Mouse (Mus musculus): Measurements from ENCODE around the gene Olfr550. TPM values are rescaled to one million over a fixed set of nuclear protein-coding genes. Genes with fewer than 3 reads are reported as not detected.
"Not testable (repeated sequence)": the region's sequence is repeated elsewhere in the genome, so short reads cannot be mapped to it uniquely, and the experiment has no call there.

Olfr550 gene
- polyA plus RNA-seq, 1 experiment, result not detected

- H3K27me3 ChIP-seq (ENCODE audit: control insufficient read depth, insufficient read depth, low read length, poor library complexity, severe bottlenecking), result no peaks in the 10 kb centered on the region
- no peak within 1 kb of the TSS for H3K27ac ChIP-seq (ENCODE audit: insufficient read depth, low read length)
- H3K36me3 ChIP-seq (ENCODE audit: control insufficient read depth, insufficient read depth, low read length, poor library complexity, severe bottlenecking), result no peaks in the 10 kb centered on the region
Observed at GRCm38 (mm10) chr7:102597378-102598031, 26.3 kb downstream of the Olfr550 start, which contains the start of gene Olfr552. Gene Olfr552 (plus strand): TSS chr7:102597770.

GRCm38 (mm10) chr7:102618118-102618517 is 46.9 kb downstream of the Olfr550 start, which contains the start of gene Olfr553:
Gene Olfr553 (minus strand): TSS chr7:102618218.
- Histone ChIP-seq H3K4me1 (ENCODE audit: control insufficient read depth, insufficient read depth, low read length) (no peaks in the 10 kb centered on the region), H3K36me3 (ENCODE audit: control insufficient read depth, insufficient read depth, low read length, poor library complexity, severe bottlenecking) (no peaks in the 10 kb centered on the region), H3K27ac (ENCODE audit: insufficient read depth, low read length) (no peak within 1 kb of the TSS), H3K4me3 (ENCODE audit: low read depth, low read length) (no peak within 1 kb of the TSS), H3K27me3 (ENCODE audit: control insufficient read depth, insufficient read depth, low read length, poor library complexity, severe bottlenecking) (no peaks in the 10 kb centered on the region), H3K9me3 (replicated peaks; ENCODE audit: control insufficient read depth, insufficient read depth, low read length, poor library complexity, severe bottlenecking) (0 out of 2 replicates have a peak, but pooled peaks cover 2% of the 10 kb centered on the region), H3K9ac (ENCODE audit: low read depth, poor library complexity, severe bottlenecking) (no peak within 1 kb of the TSS)
- TF ChIP-seq POLR2A (IDR thresholded peaks at IDR 0.05; ENCODE audit: insufficient read depth, low read length), result no peak
- no peak for TF ChIP-seq CTCF (IDR thresholded peaks at IDR 0.05; ENCODE audit: low read depth, low read length)
- TF ChIP-seq EP300 (IDR thresholded peaks at IDR 0.05; ENCODE audit: insufficient read depth, low read depth, low read length), result no peak

More at GRCm38 (mm10) chr7:102597378-102598031, 26.3 kb downstream of the Olfr550 start, which contains the start of gene Olfr552:
- TF ChIP-seq POLR2A (IDR thresholded peaks at IDR 0.05; ENCODE audit: insufficient read depth, low read length), result no peak
- no peak for TF ChIP-seq CTCF (IDR thresholded peaks at IDR 0.05; ENCODE audit: low read depth, low read length)
- TF ChIP-seq EP300 (IDR thresholded peaks at IDR 0.05; ENCODE audit: insufficient read depth, low read depth, low read length), result no peak
- no peak within 1 kb of the TSS for H3K9ac ChIP-seq (ENCODE audit: low read depth, poor library complexity, severe bottlenecking)
- H3K4me1 ChIP-seq (ENCODE audit: control insufficient read depth, insufficient read depth, low read length), result no peaks in the 10 kb centered on the region
- no peaks in the 10 kb centered on the region for H3K9me3 ChIP-seq (replicated peaks; ENCODE audit: control insufficient read depth, insufficient read depth, low read length, poor library complexity, severe bottlenecking)
- no peak within 1 kb of the TSS for H3K4me3 ChIP-seq (ENCODE audit: low read depth, low read length)

DNA sequence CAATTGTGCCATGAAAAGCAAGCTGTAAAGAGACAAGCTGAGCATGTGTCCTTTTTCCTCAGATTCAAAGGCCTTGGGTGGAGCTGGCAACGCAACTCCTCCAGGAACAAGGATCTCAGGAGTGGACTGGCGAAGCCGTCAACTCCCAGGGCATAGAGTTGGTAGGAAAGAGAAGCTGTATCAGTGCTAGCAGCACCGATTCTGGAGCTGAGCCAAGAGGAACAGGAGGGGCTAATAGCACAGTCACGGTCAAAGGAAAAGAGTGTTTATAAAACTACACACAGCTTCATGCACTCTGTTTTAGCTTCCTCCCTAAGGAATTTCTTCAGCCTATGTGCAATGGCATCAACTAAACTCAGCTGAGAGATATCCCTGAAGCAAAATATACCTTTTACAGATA is 48.4 kb downstream of the Olfr550 start:
- Histone ChIP-seq H3K9ac (ENCODE audit: low read depth, poor library complexity, severe bottlenecking) (no peak overlapping the region), H3K4me1 (ENCODE audit: control insufficient read depth, insufficient read depth, low read length) (no peaks in the 10 kb centered on the region), H3K9me3 (replicated peaks; ENCODE audit: control insufficient read depth, insufficient read depth, low read length, poor library complexity, severe bottlenecking) (0 out of 2 replicates have a peak, but pooled peaks cover 2% of the 10 kb centered on the region), H3K4me3 (ENCODE audit: low read depth, low read length) (no peak overlapping the region), H3K27me3 (ENCODE audit: control insufficient read depth, insufficient read depth, low read length, poor library complexity, severe bottlenecking) (no peaks in the 10 kb centered on the region), H3K27ac (ENCODE audit: insufficient read depth, low read length) (no peak overlapping the region), H3K36me3 (ENCODE audit: control insufficient read depth, insufficient read depth, low read length, poor library complexity, severe bottlenecking) (no peaks in the 10 kb centered on the region)
- TF ChIP-seq EP300 (IDR thresholded peaks at IDR 0.05; ENCODE audit: insufficient read depth, low read depth, low read length), result no peak
- no peak for TF ChIP-seq POLR2A (IDR thresholded peaks at IDR 0.05; ENCODE audit: insufficient read depth, low read length)
- no peak for TF ChIP-seq CTCF (IDR thresholded peaks at IDR 0.05; ENCODE audit: low read depth, low read length)

GRCm38 (mm10) chr7:102620368-102620767 is 49.1 kb downstream of the Olfr550 start:
- not testable (repeated sequence) for H3K27me3 ChIP-seq (ENCODE audit: control insufficient read depth, insufficient read depth, low read length, poor library complexity, severe bottlenecking); H3K36me3 ChIP-seq (ENCODE audit: control insufficient read depth, insufficient read depth, low read length, poor library complexity, severe bottlenecking); H3K9ac ChIP-seq (ENCODE audit: low read depth, poor library complexity, severe bottlenecking); H3K4me1 ChIP-seq (ENCODE audit: control insufficient read depth, insufficient read depth, low read length); H3K27ac ChIP-seq (ENCODE audit: insufficient read depth, low read length); H3K9me3 ChIP-seq (replicated peaks; ENCODE audit: control insufficient read depth, insufficient read depth, low read length, poor library complexity, severe bottlenecking)
- peak overlapping the region; percentile 49 for H3K4me3 ChIP-seq (ENCODE audit: low read depth, low read length)

Other genes with a start within 250 kb of the Olfr550 start
- gene Rrm1, start 129.7 kb upstream of the Olfr550 start, polyA plus RNA-seq (2011; ENCODE audit: insufficient read depth, insufficient read length, low read depth, missing spikeins), result 157 and 167 TPM in 2 replicates
- gene Olfr543, start 89.8 kb upstream of the Olfr550 start, polyA plus RNA-seq (2011; ENCODE audit: insufficient read depth, insufficient read length, low read depth, missing spikeins), result not detected in 2 replicates
- not detected in 2 replicates for gene Olfr544, start 83.1 kb upstream of the Olfr550 start, polyA plus RNA-seq (2011; ENCODE audit: insufficient read depth, insufficient read length, low read depth, missing spikeins)
- gene Olfr545, start 71.9 kb upstream of the Olfr550 start, polyA plus RNA-seq (2011; ENCODE audit: insufficient read depth, insufficient read length, low read depth, missing spikeins), result not detected in 2 replicates
- gene Olfr547, start 36.7 kb upstream of the Olfr550 start, polyA plus RNA-seq (2011; ENCODE audit: insufficient read depth, insufficient read length, low read depth, missing spikeins), result not detected in 2 replicates
- not detected in 2 replicates for gene Olfr548-ps1, start 30.5 kb upstream of the Olfr550 start, polyA plus RNA-seq (2011; ENCODE audit: insufficient read depth, insufficient read length, low read depth, missing spikeins)
- gene Olfr549, start 21.6 kb upstream of the Olfr550 start, polyA plus RNA-seq (2011; ENCODE audit: insufficient read depth, insufficient read length, low read depth, missing spikeins), result not detected in 2 replicates
- gene Trim21, start 6.0 kb upstream of the Olfr550 start, polyA plus RNA-seq (2011; ENCODE audit: insufficient read depth, insufficient read length, low read depth, missing spikeins), result 8.6 and 9.9 TPM in 2 replicates
- not detected in 2 replicates for gene Olfr551, start 20.4 kb downstream of the Olfr550 start, polyA plus RNA-seq (2011; ENCODE audit: insufficient read depth, insufficient read length, low read depth, missing spikeins)
- gene Olfr552, start 26.3 kb downstream of the Olfr550 start, polyA plus RNA-seq (2011; ENCODE audit: insufficient read depth, insufficient read length, low read depth, missing spikeins), result not detected in 2 replicates
- gene Olfr553, start 46.8 kb downstream of the Olfr550 start, polyA plus RNA-seq (2011; ENCODE audit: insufficient read depth, insufficient read length, low read depth, missing spikeins), result not detected in 2 replicates
- gene Olfr554, start 67.0 kb downstream of the Olfr550 start, polyA plus RNA-seq (2011; ENCODE audit: insufficient read depth, insufficient read length, low read depth, missing spikeins), result not detected in 2 replicates
- gene Olfr555, start 87.4 kb downstream of the Olfr550 start, polyA plus RNA-seq (2011; ENCODE audit: insufficient read depth, insufficient read length, low read depth, missing spikeins), result not detected in 2 replicates
- not detected in 2 replicates for gene Olfr556, start 93.5 kb downstream of the Olfr550 start, polyA plus RNA-seq (2011; ENCODE audit: insufficient read depth, insufficient read length, low read depth, missing spikeins)
- 7.6 and 9.9 TPM in 2 replicates for gene Trim68, start 115.9 kb downstream of the Olfr550 start, polyA plus RNA-seq (2011; ENCODE audit: insufficient read depth, insufficient read length, low read depth, missing spikeins)
- gene Olfr557, start 124.5 kb downstream of the Olfr550 start, polyA plus RNA-seq (2011; ENCODE audit: insufficient read depth, insufficient read length, low read depth, missing spikeins), result not detected in 2 replicates
- not detected in 2 replicates for gene Olfr558, start 130.8 kb downstream of the Olfr550 start, polyA plus RNA-seq (2011; ENCODE audit: insufficient read depth, insufficient read length, low read depth, missing spikeins)
- not detected in 2 replicates for gene Olfr33, start 147.6 kb downstream of the Olfr550 start, polyA plus RNA-seq (2011; ENCODE audit: insufficient read depth, insufficient read length, low read depth, missing spikeins)
- not detected in 2 replicates for gene Olfr559, start 156.0 kb downstream of the Olfr550 start, polyA plus RNA-seq (2011; ENCODE audit: insufficient read depth, insufficient read length, low read depth, missing spikeins)
- not detected in 2 replicates for gene Olfr560, start 187.9 kb downstream of the Olfr550 start, polyA plus RNA-seq (2011; ENCODE audit: insufficient read depth, insufficient read length, low read depth, missing spikeins)
- not detected in 2 replicates for gene Olfr78, start 188.0 kb downstream of the Olfr550 start, polyA plus RNA-seq (2011; ENCODE audit: insufficient read depth, insufficient read length, low read depth, missing spikeins)
- gene Olfr561, start 199.8 kb downstream of the Olfr550 start, polyA plus RNA-seq (2011; ENCODE audit: insufficient read depth, insufficient read length, low read depth, missing spikeins), result not detected in 2 replicates
- gene Olfr564, start 232.0 kb downstream of the Olfr550 start, polyA plus RNA-seq (2011; ENCODE audit: insufficient read depth, insufficient read length, low read depth, missing spikeins), result not detected in 2 replicates

All from ES-Bruce4 (cell line).